Mouse (Mus musculus) liver, embryonic 14.5 days (tissue): Measurements from ENCODE around the gene Olfr631. TPM values are rescaled to one million over a fixed set of nuclear protein-coding genes. Genes with fewer than 3 reads are reported as not detected.
A peak's percentile ranks its signal among the peaks of the same experiment; 100 is the strongest.
"Not testable (repeated sequence)": the region's sequence is repeated elsewhere in the genome, so short reads cannot be mapped to it uniquely, and the experiment has no call there.

Experiments
- ATAC-seq: fragments of 200-750 bp; cut with Nextera tagmentation; 2 replicates; pipeline ENCODE4 v1.8.0; 2017; ENCODE audit warnings: moderate number of reproducible peaks, mild to moderate bottlenecking, moderate library complexity; ENCODE audit not compliant: insufficient read depth
- DNase-seq, 3 experiments: peaks; one replicate each; pipeline ENCODE4 v3.0.0-alpha.2; 2012 to 2013; ENCODE audit warnings: low read depth in 3 of 3, low spot score in 3 of 3
- H3K27ac ChIP-seq: fragments of 300-500 bp; sonication (generic); 2 replicates; pipeline ENCODE4 v1.5.1; 2014; ENCODE audit warnings: moderate library complexity, mild to moderate bottlenecking, control low read depth, inconsistent platforms
- H3K27me3 ChIP-seq: fragments of 300-500 bp; sonication (generic); 2 replicates; pipeline ENCODE4 v1.6.1; 2014; ENCODE audit warnings: mild to moderate bottlenecking, low read length, moderate library complexity; ENCODE audit not compliant: control insufficient read depth, insufficient read depth
- H3K36me3 ChIP-seq: fragments of 300-500 bp; sonication (generic); replicated peaks from 2 replicates; pipeline ENCODE4 v1.6.1; 2014; ENCODE audit warnings: low read depth; ENCODE audit not compliant: control insufficient read depth, insufficient read depth
- H3K4me1 ChIP-seq, 2 experiments: fragments of 200-500 bp in 1 of 2; fragments of 300-500 bp in 1 of 2; sonication (generic) in 1 of 2; replicated peaks; 2 replicates each; pipeline ENCODE4 v1.6.1; 2012 to 2014; ENCODE audit warnings: antibody characterized with exemption in 1 of 2, inconsistent platforms in 1 of 2, low read length in 1 of 2; ENCODE audit not compliant: control insufficient read depth in 2 of 2, insufficient read depth in 2 of 2
- H3K4me2 ChIP-seq: fragments of 300-500 bp; sonication (generic); 2 replicates; pipeline ENCODE4 v1.6.1; 2014; ENCODE audit warnings: low read depth, mild to moderate bottlenecking, control low read depth, moderate library complexity
- H3K4me3 ChIP-seq, 2 experiments: fragments of 200-500 bp in 1 of 2; fragments of 300-500 bp in 1 of 2; sonication (generic) in 1 of 2; 2 replicates each; pipeline ENCODE4 v1.5.1; 2012 to 2014; ENCODE audit warnings: low read depth in 2 of 2, low read length in 2 of 2, mild to moderate bottlenecking in 2 of 2, control low read depth in 1 of 2, inconsistent platforms in 1 of 2, moderate library complexity in 1 of 2; ENCODE audit not compliant: insufficient read depth in 1 of 2
- H3K9ac ChIP-seq: fragments of 300-500 bp; sonication (generic); replicated peaks from 2 replicates; pipeline ENCODE4 v1.6.1; 2014; ENCODE audit warnings: mild to moderate bottlenecking, control low read depth, moderate library complexity
- H3K9me3 ChIP-seq: fragments of 300-500 bp; sonication (generic); 2 replicates; pipeline ENCODE4 v1.6.1; 2016; ENCODE audit warnings: low read length, mixed read lengths; ENCODE audit not compliant: control insufficient read depth
- CTCF ChIP-seq: IDR thresholded peaks from 2 replicates; pipeline ENCODE4 v1.5.1; 2016; ENCODE audit warnings: antibody characterized with exemption, low read depth, control low read depth
- EP300 ChIP-seq: IDR thresholded peaks from 2 replicates; pipeline ENCODE4 v1.6.1; 2016; ENCODE audit warnings: antibody characterized with exemption, low read depth
- WGBS: fragments of 180-500 bp; shearing (Covaris S2); extraction: QIAGEN DNeasy Blood & Tissue Kit; methylation state at CpG from one replicate; pipeline ENCODE4 v1.1.7; 2014; ENCODE audit not compliant: insufficient replicate concordance; 5-methylcytosine and 5-hydroxymethylcytosine counted together
- polyA plus RNA-seq, 2 experiments: library from polyadenylated mRNA; depleted of rRNA in 1 of 2; stranded (reverse) in 1 of 2; unstranded in 1 of 2; fragments of >200 nt; fragmentation: Nextera tagmentation in 1 of 2; extraction: Ambion mirVana in 1 of 2; gene quantifications; 2 replicates each; pipeline versions ENCODE4 v1.2.1 to v1.2.3; 2012 to 2014

Gene Olfr631
- polyA plus RNA-seq, 2 experiments = 0.24 to 0.95 TPM

- ATAC-seq = peak; percentile 31
- Histone ChIP-seq H3K27me3 (no peaks in the 10 kb centered on the region), H3K4me1 (peaks cover 67 to 68% of the 10 kb centered on the region in 2 experiments), H3K9ac (peak overlapping the region; percentile 44), H3K27ac (peak overlapping the region; percentile 43), H3K9me3 (no peaks in the 10 kb centered on the region), H3K36me3 (no peaks in the 10 kb centered on the region), H3K4me2 (peak overlapping the region; percentile 43), H3K4me3 (peak overlapping the region in 1 of 2 experiments; percentile 24; a peak in 1 of 4 replicates)
- TF ChIP-seq CTCF = peak; percentile 91
- TF ChIP-seq EP300 = peak; percentile 83
- DNase-seq = peak; percentile 70 to 77 (median 73)
- WGBS = 22% methylated on average over 8 of the region's 8 CpGs
These were observed 15.6 kb upstream of the Olfr631 start for GRCm38 (mm10) chr7:103912969-103913511.

DNA sequence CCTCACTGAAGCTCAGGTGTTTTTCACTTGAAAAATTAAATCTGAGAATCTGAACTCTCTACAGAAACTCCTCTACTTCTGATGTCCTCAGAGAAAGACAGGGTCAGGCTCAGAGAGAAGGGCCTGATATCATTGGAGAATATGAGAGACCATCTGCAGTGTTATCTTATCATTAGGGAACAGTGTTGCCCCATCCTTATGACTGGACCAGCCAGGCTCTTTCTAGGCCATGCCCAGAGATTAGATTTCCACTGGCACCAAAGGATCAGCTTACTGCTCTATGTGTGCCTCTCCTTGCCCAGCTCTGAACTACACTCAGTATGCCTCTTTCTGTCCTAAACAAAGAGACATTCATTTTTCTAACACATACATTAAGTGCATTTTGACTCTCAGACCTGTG, 13.3 kb upstream of the Olfr631 start:
- DNase-seq = peak in 1 of 3 experiments; percentile 78
- peaks cover 51 to 53% of the 10 kb centered on the region in 2 experiments for H3K4me1 ChIP-seq

DNA sequence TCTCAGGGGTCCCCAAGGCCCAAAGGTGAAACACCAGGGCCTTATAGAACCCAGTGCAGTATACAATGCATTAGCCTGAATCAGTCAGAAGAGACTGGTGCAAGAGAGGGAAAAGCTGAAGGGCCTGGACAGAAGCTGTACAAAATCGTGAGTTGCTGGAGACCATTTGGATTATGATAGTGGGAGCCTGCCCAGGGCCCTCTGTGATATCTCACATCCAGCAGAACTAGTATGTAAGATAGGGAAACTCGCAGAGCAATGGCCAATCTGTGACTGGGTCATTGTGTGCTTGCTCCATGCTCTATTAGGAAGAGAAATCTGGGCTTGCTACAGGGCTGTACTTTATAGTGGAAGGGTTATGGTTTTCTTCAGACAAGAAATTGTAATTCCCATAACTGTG, 5.6 kb downstream of the Olfr631 start, which contains the start of gene Olfr632:
Olfr632 (plus strand) TSS at position 84 of the 400 bp plus-strand sequence.
- no peaks in the 10 kb centered on the region for H3K4me1 ChIP-seq
- no peak within 1 kb of the TSS; the same call in 1 of the 2 replicates for H3K9ac ChIP-seq
- no peak for TF ChIP-seq CTCF
- TF ChIP-seq EP300 = no peak
- no peak within 1 kb of the TSS for H3K27ac ChIP-seq
- no peak for DNase-seq
- no peaks in the 10 kb centered on the region for H3K36me3 ChIP-seq
- no peak for ATAC-seq
- H3K4me2 ChIP-seq = no peak within 1 kb of the TSS
- no peak within 1 kb of the TSS for H3K4me3 ChIP-seq
- no peaks in the 10 kb centered on the region for H3K27me3 ChIP-seq
- H3K9me3 ChIP-seq = no peaks in the 10 kb centered on the region
- WGBS = 25% methylated on average over 2 of the region's 2 CpGs

More for the DNA sequence above, 13.3 kb upstream of the Olfr631 start:
- Histone ChIP-seq H3K4me2 (peak overlapping the region; percentile 58), H3K9me3 (no peaks in the 10 kb centered on the region), H3K9ac (peak overlapping the region; percentile 41), H3K36me3 (no peaks in the 10 kb centered on the region), H3K27me3 (no peaks in the 10 kb centered on the region), H3K4me3 (no peak overlapping the region; a peak in 1 of 4 replicates), H3K27ac (peak overlapping the region; percentile 86)
- TF ChIP-seq CTCF (no peak), EP300 (peak; percentile 98)
- peak; percentile 92 for ATAC-seq

- DNase-seq (peak; percentile 29 to 73 (median 73)), ATAC-seq (peak; percentile 80)
- Histone ChIP-seq H3K4me3 (no peak overlapping the region), H3K36me3 (no peaks in the 10 kb centered on the region), H3K9me3 (no peaks in the 10 kb centered on the region), H3K27ac (peak overlapping the region; percentile 50), H3K27me3 (no peaks in the 10 kb centered on the region), H3K9ac (peak overlapping the region; percentile 9), H3K4me1 (peaks cover 0 to 12% of the 10 kb centered on the region in 2 experiments), H3K4me2 (no peak overlapping the region; the same call in 1 of the 2 replicates)
- 11% methylated on average over 2 of the region's 2 CpGs for WGBS
- TF ChIP-seq EP300 = peak; percentile 74
- peak; percentile 96 for TF ChIP-seq CTCF
These were observed 14.1 kb downstream of the Olfr631 start for GRCm38 (mm10) chr7:103942730-103943129.

DNA sequence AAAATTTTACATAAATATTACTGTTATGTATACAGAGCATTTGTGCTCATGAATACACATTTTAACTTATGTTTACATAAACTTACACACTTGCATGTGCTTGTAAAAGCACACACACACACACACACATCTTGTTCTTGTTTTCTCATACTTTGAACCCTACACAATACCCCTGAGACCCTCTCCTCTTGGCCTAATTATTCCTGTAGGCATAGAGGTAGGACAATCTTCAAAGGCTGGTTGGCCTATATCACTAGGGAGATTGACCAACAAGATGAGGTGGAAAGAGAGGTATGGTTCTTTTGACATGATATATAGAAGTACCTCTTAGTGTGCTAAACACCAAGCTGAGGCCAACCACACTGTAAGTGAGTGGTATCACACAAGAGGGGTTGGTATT, 15.5 kb downstream of the Olfr631 start, which contains the start of gene Olfr633:
Olfr633 (plus strand) TSS at position 301 of the 400 bp plus-strand sequence.
- no peaks in the 10 kb centered on the region for H3K27me3 ChIP-seq
- H3K4me1 ChIP-seq = peaks cover 0 to 12% of the 10 kb centered on the region in 2 experiments
- ATAC-seq (no peak), DNase-seq (no peak)
- no peak for TF ChIP-seq EP300
- TF ChIP-seq CTCF = no peak
- no peak within 1 kb of the TSS for H3K4me3 ChIP-seq
- no peaks in the 10 kb centered on the region for H3K9me3 ChIP-seq
- no peaks in the 10 kb centered on the region for H3K36me3 ChIP-seq
- no peak within 1 kb of the TSS for H3K4me2 ChIP-seq
- H3K27ac ChIP-seq = no peak within 1 kb of the TSS
- no peak within 1 kb of the TSS for H3K9ac ChIP-seq

GRCm38 (mm10) chr7:103966873-103967272, 38.2 kb downstream of the Olfr631 start:
- WGBS = 84% methylated on average over 22 of the region's 22 CpGs
- not testable (repeated sequence) for H3K27me3 ChIP-seq, H3K27ac ChIP-seq, H3K4me1 ChIP-seq, H3K4me2 ChIP-seq, ATAC-seq, H3K9ac ChIP-seq, H3K9me3 ChIP-seq, DNase-seq, H3K36me3 ChIP-seq, H3K4me3 ChIP-seq
